Mouse (Mus musculus) cerebellum, adult 11-12 months (tissue): ENCODE data around the gene Olfr153.
"Not testable (repeated sequence)": the region's sequence is repeated elsewhere in the genome, so short reads cannot be mapped to it uniquely, and the experiment has no call there.

Experiments used
- DNase-seq: peaks from one replicate; pipeline ENCODE4 v3.0.0; 2022

Olfr153 gene

GRCm38 (mm10) chr2:87531496-87531895 lies at the start of gene Olfr153:
Gene Olfr153 (plus strand): TSS chr2:87531796.
- no peak for DNase-seq

- no peak for DNase-seq
Measured at GRCm38 (mm10) chr2:87482276-87482675, 49.3 kb upstream of the Olfr153 start.

- DNase-seq, result not testable (repeated sequence)
Measured at GRCm38 (mm10) chr2:87496993-87497392, 34.6 kb upstream of the Olfr153 start, which contains the start of gene Pramel7. Gene Pramel7 (minus strand): TSS chr2:87497093.

- no peak for DNase-seq
Measured at GRCm38 (mm10) chr2:87506265-87506664, 25.3 kb upstream of the Olfr153 start, which contains the start of gene Pramel6. Gene Pramel6 (plus strand): TSS chr2:87506565.

- DNase-seq, result no peak
Measured at GRCm38 (mm10) chr2:87515046-87515445, 16.6 kb upstream of the Olfr153 start.

GRCm38 (mm10) chr2:87515457-87516060 lies 16.0 kb upstream of the Olfr153 start:
- DNase-seq, result no peak

GRCm38 (mm10) chr2:87516581-87516980 lies 15.0 kb upstream of the Olfr153 start:
- DNase-seq, result no peak

GRCm38 (mm10) chr2:87520651-87521050 lies 10.9 kb upstream of the Olfr153 start:
- DNase-seq, result no peak

- not testable (repeated sequence) for DNase-seq
Measured at GRCm38 (mm10) chr2:87525899-87526616, 5.5 kb upstream of the Olfr153 start.

GRCm38 (mm10) chr2:87534826-87535225 lies 3.2 kb downstream of the Olfr153 start:
- no peak for DNase-seq

- DNase-seq, result no peak
Measured at GRCm38 (mm10) chr2:87545442-87545841, 13.8 kb downstream of the Olfr153 start, which contains the start of gene Olfr1128. Gene Olfr1128 (minus strand): TSS chr2:87545542.

- DNase-seq, result not testable (repeated sequence)
Measured at GRCm38 (mm10) chr2:87573602-87574001, 42.0 kb downstream of the Olfr153 start, which contains the start of gene Olfr1129. Gene Olfr1129 (plus strand): TSS chr2:87573902.
